Mouse (Mus musculus) macrophage (primary cell): ENCODE measurements around the gene Dnajc4. TPM values are rescaled to one million over a fixed set of nuclear protein-coding genes. Genes with fewer than 3 reads are reported as not detected.

Source experiments
- H3K27ac ChIP-seq: fragments of 350-480 bp; formaldehyde crosslinking; 2 replicates; pipeline ENCODE4 v1.9.0; 2021
- H3K36me3 ChIP-seq: fragments of 350-480 bp; formaldehyde crosslinking; 2 replicates; pipeline ENCODE4 v1.9.0; 2021; ENCODE audit errors: inconsistent target
- H3K4me3 ChIP-seq: fragments of 350-480 bp; formaldehyde crosslinking; 2 replicates; pipeline ENCODE4 v1.9.0; 2021; ENCODE audit errors: inconsistent target
- H3K79me2 ChIP-seq: fragments of 350-480 bp; formaldehyde crosslinking; 2 replicates; pipeline ENCODE4 v1.9.0; 2021; ENCODE audit errors: inconsistent target
- WGBS: methylation state at CpG from one replicate; pipeline ENCODE4 v1.1.7; 2026; ENCODE audit warnings: inconsistent platforms; ENCODE audit not compliant: missing documents; 5-methylcytosine and 5-hydroxymethylcytosine counted together
- polyA plus RNA-seq: library from polyadenylated mRNA; stranded (reverse); fragments of 250-400 nt; gene quantifications from 3 replicates; pipeline ENCODE4 v1.2.4, GENCODE M21; 2018; ENCODE audit warnings: inconsistent platforms
- total RNA-seq, 78 experiments: library from RNA; depleted of rRNA; stranded (reverse); fragments of 250-400 nt; gene quantifications; 1 replicate in 9 of 78; 2 replicates in 24 of 78; 3 replicates in 43 of 78; 4 replicates in 2 of 78; pipeline ENCODE4 v1.2.4; 2018; ENCODE audit warnings: inconsistent platforms in 56 of 78

The Dnajc4 gene
- 10 to 100 TPM in 19 of 26 experiments, 1 to 10 TPM in 7; 4.3 to 21.3 (median 12.2) TPM for total RNA-seq (2018; cell fraction: chromatin; rRNA removed)
- total RNA-seq (2018; cell fraction: cytosol; rRNA removed): 10 to 100 TPM; 15.3 to 25.2 (median 21.4) TPM
- 10 to 100 TPM in 17 of 26 experiments, 1 to 10 TPM in 9; 3.9 to 22.8 (median 13.6) TPM for total RNA-seq (2018; cell fraction: nucleus; rRNA removed)
- 18.1 to 21.0 TPM (median 19.3 TPM) in 3 replicates for polyA plus RNA-seq

DNA sequence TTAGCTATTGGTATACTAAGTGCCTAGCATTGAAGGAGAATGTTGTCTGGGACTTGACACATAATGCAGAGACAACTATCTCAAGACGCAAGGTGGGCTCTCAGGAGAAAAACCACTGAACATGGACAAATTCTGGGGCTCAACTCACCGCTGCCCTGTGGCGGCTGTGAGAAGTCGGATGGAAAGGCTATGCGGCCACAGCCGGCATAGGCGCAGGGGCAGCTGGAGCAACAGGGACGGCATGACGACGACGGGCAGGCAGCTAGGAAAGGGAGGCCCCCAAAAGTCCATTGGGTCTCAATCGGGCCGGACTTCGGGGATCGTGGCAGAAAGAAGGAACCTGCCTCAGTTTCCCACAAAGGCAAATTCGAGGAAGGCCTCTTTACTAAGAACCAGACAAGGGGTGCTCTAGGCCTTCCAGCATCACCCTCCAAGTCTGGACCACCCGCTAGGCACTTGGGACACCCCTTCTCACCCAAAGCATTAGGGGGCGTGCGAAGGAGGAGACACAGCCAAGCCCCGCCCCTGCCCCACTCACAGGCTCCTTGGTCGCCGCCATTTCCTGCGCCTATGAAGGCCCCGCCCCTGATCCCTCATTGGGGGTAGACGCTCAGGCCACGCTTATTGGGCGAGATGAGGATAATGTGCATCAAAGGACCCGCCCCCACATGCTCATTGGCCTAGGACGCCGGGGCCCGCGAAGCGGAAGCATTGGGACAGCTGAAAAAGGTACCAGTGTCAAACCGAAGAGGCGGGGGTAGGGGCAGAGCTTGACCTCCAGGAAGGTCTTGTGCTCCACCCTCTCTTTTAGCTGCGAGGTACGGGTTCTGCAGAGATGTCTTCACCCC lies at the start of gene Dnajc4:
TSS of gene Dnajc4 (minus strand) at position 562 of the 848 bp plus-strand sequence.
- WGBS: under 1% methylated on average over 37 of the region's 37 CpGs
- H3K4me3 ChIP-seq: peak within 1 kb of the TSS; percentile 71
- no peaks in the 10 kb centered on the region for H3K36me3 ChIP-seq
- H3K27ac ChIP-seq: peak within 1 kb of the TSS; percentile 36
- H3K79me2 ChIP-seq: no peaks in the 10 kb centered on the region

DNA sequence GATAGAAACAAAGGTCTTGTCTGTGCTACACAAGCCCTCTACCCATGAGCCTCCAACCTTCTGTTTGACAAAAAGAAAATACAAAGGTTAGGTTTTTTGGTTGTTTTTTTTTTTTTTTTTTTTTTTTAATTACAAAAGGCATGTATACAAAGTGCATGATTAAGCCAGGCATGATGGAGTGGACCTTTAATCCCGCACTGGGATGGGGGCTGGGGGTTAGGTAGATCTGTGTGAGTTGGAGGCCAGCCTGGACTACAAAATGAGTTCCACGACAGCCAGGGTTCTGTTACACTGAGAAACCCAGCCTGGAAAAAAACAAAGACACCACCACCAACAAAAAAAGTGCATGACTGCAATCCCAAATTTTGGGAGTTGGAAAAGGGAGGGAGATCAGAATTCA lies 48.8 kb upstream of the Dnajc4 start:
- H3K27ac ChIP-seq: no peak overlapping the region
- H3K79me2 ChIP-seq: peaks cover 33% of the 10 kb centered on the region
- H3K36me3 ChIP-seq: no peaks in the 10 kb centered on the region
- no peak overlapping the region; the same call in 1 of the 2 replicates for H3K4me3 ChIP-seq
- WGBS: 91% methylated on average over 2 of the region's 2 CpGs

- 27% methylated on average over 13 of the region's 13 CpGs for WGBS
- no peaks in the 10 kb centered on the region for H3K36me3 ChIP-seq
- peaks cover 37% of the 10 kb centered on the region for H3K79me2 ChIP-seq
Observed at GRCm38 (mm10) chr19:7040637-7041130, 48.3 kb upstream of the Dnajc4 start.

DNA sequence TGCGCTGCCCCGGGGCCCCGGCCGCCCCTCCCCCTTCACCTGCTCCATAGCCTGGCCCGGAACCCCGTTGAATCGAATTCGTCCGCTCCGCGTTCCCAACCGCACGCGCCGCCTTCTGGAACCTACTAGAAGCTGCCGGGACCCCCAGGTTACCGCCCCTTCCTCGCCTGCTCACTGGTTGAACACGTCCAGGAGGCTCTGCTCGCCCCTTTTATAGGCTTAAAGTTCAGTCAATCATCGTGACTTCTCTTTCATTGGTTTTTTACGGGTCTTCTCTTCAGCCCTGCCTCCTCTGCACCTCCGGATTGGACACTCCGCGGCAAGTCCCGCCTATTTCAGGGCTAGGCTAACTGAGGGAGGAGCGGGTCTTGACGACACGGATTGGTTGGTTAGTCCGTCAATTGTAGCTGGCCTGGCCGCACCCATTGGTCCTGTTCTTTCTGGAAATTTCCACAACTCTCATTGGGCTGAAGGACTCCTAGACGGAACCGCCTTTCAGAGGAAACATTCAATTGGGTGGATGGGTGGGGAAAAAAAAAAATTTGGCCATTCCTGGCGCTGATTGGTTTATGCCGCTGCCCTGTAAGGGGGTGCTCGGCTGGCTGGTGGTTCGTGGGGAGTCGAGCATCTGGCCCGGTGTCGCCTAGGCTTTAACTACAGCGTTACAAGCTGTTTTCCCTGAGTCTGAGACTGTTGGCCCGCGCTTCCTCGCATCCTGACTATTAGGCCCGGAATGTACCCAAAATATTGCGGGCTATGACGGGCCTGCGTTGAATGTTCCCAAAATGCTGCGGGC lies 47.7 kb upstream of the Dnajc4 start, which contains the start of gene Stip1:
TSS of gene Stip1 (minus strand) at position 127 of the 796 bp plus-strand sequence.
- H3K36me3 ChIP-seq: 0 out of 2 replicates have a peak, but pooled peaks cover 4% of the 10 kb centered on the region
- peak within 1 kb of the TSS; percentile 70 for H3K27ac ChIP-seq
- peaks cover 44% of the 10 kb centered on the region for H3K79me2 ChIP-seq
- H3K4me3 ChIP-seq: peak within 1 kb of the TSS; percentile 70
- whole genome bisulfite sequencing: under 1% methylated on average over 41 of the region's 49 CpGs

More at GRCm38 (mm10) chr19:7040637-7041130, 48.3 kb upstream of the Dnajc4 start:
- H3K4me3 ChIP-seq: peak overlapping the region; percentile 70
- H3K27ac ChIP-seq: peak overlapping the region; percentile 70

GRCm38 (mm10) chr19:7039088-7039720 lies 46.8 kb upstream of the Dnajc4 start:
- Histone ChIP-seq H3K27ac (peak overlapping the region; percentile 29; the same call in 1 of the 2 replicates), H3K36me3 (0 out of 2 replicates have a peak, but pooled peaks cover 7% of the 10 kb centered on the region), H3K79me2 (peaks cover 47% of the 10 kb centered on the region), H3K4me3 (peak overlapping the region; percentile 70)
- WGBS: 4% methylated on average over 35 of the region's 35 CpGs

- Histone ChIP-seq H3K79me2 (peaks cover 43% of the 10 kb centered on the region), H3K36me3 (peaks cover 45% of the 10 kb centered on the region), H3K4me3 (no peak overlapping the region), H3K27ac (no peak overlapping the region)
- 93% methylated on average over 5 of the region's 5 CpGs for WGBS
Observed at GRCm38 (mm10) chr19:7034006-7034405, 41.6 kb upstream of the Dnajc4 start.

DNA sequence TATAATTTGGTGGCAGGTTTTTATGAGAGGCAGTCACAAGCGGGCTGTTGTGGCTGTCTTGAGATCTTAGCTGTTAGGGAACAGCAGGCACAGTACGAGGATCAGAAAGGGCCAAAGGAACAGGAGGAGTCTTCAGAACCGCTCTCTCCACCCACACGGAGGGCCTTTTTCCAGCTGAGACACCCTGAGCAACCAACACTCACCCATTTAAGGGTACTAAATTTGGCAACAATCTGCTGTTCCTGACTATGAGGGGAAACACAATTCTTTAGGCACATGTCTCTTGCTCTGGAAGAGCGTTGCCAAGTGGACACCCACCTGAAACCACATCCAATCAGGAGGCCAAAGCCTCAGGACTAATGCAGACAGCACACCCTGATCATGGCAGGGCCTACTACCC lies 37.2 kb upstream of the Dnajc4 start:
- H3K27ac ChIP-seq: no peak overlapping the region
- 97% methylated on average over 5 of the region's 5 CpGs for WGBS
- no peak overlapping the region for H3K4me3 ChIP-seq
- no peaks in the 10 kb centered on the region; the same call in 1 of the 2 replicates for H3K79me2 ChIP-seq
- peaks cover 79% of the 10 kb centered on the region for H3K36me3 ChIP-seq

- Histone ChIP-seq H3K27ac (peak overlapping the region; percentile 100), H3K79me2 (peaks cover 34% of the 10 kb centered on the region), H3K36me3 (peaks cover 54% of the 10 kb centered on the region; the same call in 1 of the 2 replicates), H3K4me3 (no peak overlapping the region)
- 9% methylated on average over 3 of the region's 3 CpGs for WGBS
Observed at GRCm38 (mm10) chr19:7020224-7020641, 27.9 kb upstream of the Dnajc4 start.

DNA sequence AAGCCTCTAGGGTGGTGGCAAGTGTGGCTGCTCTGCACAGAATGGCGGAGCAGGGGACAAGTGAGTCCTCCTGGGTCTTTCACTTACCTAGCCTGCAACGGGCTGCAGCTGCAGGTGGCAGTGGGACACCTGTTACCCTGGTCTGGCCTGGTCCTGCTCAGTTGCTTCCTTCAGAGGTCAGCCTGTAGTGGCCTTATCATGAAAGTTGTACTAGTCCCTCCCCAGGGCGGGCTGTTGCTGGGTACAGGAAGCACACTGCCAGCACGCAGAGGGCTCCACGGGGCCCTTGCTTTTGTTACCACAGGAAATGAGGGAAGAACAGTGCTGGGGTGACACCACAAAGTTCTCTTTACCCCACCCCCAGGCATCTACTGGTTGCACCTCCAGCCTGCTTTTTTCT lies 26.8 kb upstream of the Dnajc4 start, which contains the start of gene Fermt3:
TSS of gene Fermt3 (minus strand) at position 279 of the 400 bp plus-strand sequence.
- Histone ChIP-seq H3K27ac (peak within 1 kb of the TSS; percentile 100), H3K36me3 (peaks cover 53% of the 10 kb centered on the region; the same call in 1 of the 2 replicates), H3K79me2 (peaks cover 45% of the 10 kb centered on the region), H3K4me3 (peak within 1 kb of the TSS; percentile 88)
- WGBS: 1% methylated on average over 5 of the region's 5 CpGs

- 3% methylated on average over 11 of the region's 11 CpGs for WGBS
- H3K79me2 ChIP-seq: peaks cover 51% of the 10 kb centered on the region
- H3K4me3 ChIP-seq: peak overlapping the region; percentile 88
- peaks cover 55% of the 10 kb centered on the region; the same call in 1 of the 2 replicates for H3K36me3 ChIP-seq
- H3K27ac ChIP-seq: peak overlapping the region; percentile 100
Observed at GRCm38 (mm10) chr19:7018546-7018945, 26.2 kb upstream of the Dnajc4 start.

DNA sequence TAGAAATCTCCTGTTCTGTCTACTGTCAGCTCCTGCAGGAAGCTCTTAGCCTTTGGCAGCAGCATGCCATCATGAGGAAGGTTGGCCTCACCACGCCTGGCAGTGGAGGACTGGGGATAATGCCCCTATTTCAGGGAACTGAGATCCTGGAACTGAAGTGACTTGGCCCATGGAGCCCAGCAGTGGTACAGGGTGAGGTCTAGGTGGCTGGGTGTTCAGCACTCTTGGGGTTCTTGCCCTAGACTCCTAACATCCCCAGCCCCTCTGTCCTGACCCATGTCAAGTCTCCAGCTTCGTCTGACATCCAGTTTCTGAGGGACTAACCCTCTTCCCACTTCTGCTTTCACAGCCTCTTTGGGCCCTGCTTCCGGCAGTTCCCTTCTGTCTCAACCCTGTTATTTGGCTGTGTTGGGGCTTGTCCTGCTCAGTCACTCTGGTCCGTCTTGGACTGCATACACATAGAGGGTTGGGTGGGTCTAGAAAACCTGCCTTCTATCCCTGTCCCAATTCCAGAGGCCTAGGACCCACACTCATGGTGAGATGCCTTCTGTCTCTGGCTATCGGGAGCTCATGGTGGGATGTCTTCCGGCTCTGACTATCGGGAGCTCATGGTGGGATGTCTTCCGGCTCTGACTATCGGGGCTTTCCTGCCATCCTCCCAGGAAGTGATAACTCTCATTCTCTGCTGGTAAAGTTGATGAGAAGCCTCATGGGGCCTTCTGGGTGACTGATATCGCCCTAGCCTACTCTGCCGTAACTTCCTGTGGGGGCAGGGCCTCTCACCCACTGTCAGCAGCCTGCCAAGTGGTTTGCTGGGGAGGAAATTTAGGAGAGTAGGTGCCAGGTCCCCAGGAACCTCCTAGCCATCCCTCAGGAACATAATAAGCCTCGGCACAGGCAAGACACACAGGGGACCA lies 25.4 kb upstream of the Dnajc4 start:
- H3K27ac ChIP-seq: peak overlapping the region; percentile 100
- H3K79me2 ChIP-seq: peaks cover 59% of the 10 kb centered on the region
- H3K4me3 ChIP-seq: peak overlapping the region; percentile 88
- peaks cover 58% of the 10 kb centered on the region for H3K36me3 ChIP-seq
- 4% methylated on average over 12 of the region's 12 CpGs for WGBS

DNA sequence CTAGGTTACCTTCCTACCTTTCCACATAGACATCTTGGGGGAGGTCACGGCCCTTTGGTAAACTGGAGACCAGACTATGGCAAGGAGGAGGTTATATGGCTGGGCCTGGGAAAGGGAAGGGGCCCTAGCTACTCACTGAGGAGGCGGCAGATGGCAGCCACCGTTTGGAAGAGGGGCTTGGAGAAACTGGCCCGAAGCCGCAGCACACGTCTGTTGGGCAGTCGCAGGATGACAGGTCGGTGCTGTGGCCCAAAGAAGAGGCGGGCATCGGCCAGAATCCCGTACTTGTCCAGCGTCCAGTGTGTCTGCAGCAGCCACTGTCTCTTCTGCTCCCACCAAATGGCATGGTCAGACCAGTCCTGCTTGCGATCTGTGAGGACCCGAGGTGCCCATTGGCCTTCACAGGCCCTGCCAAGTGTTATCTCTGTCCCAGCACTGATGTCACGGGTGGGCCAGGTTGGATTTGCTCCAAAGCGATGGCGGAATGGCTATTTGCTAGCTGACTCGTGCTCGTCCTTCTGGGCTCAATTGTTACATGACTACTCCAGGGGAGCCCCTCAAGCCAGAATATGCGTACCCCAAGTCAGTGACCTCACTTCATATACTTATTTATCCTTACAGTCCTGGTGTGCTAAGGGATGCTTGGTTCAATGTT lies 22.2 kb upstream of the Dnajc4 start:
- H3K36me3 ChIP-seq: peaks cover 51% of the 10 kb centered on the region
- whole genome bisulfite sequencing: 94% methylated on average over 20 of the region's 20 CpGs
- H3K27ac ChIP-seq: no peak overlapping the region
- peaks cover 83% of the 10 kb centered on the region for H3K79me2 ChIP-seq
- H3K4me3 ChIP-seq: no peak overlapping the region
